Mouse (Mus musculus) cerebellum, postnatal 36 days (tissue): ENCODE results near the gene Fam241a.

Experiments used
- DNase-seq, 2 experiments: peaks; one replicate each; pipeline ENCODE4 v3.0.0; 2021 to 2022; ENCODE audit warnings: mixed read lengths in 2 of 2

The Fam241a gene

GRCm38 (mm10) chr3:127875059-127875458 lies 21.1 kb downstream of the Fam241a start:
- no peak for DNase-seq

- DNase-seq, result no peak
Measured at GRCm38 (mm10) chr3:127874254-127874883, 21.8 kb downstream of the Fam241a start.

GRCm38 (mm10) chr3:127871575-127871974 lies 24.5 kb downstream of the Fam241a start:
- no peak for DNase-seq

- DNase-seq, result no peak
Measured at GRCm38 (mm10) chr3:127868880-127869279, 27.2 kb downstream of the Fam241a start.

- no peak for DNase-seq
Measured at GRCm38 (mm10) chr3:127868046-127868758, 27.9 kb downstream of the Fam241a start.

- DNase-seq, result no peak
Measured at GRCm38 (mm10) chr3:127864242-127864641, 31.9 kb downstream of the Fam241a start.

GRCm38 (mm10) chr3:127863571-127863970 lies 32.6 kb downstream of the Fam241a start:
- DNase-seq, result no peak

- DNase-seq, result no peak
Measured at GRCm38 (mm10) chr3:127862479-127862878, 33.6 kb downstream of the Fam241a start.

- no peak for DNase-seq
Measured at GRCm38 (mm10) chr3:127861340-127861739, 34.8 kb downstream of the Fam241a start.

- peak; percentile 64 to 74 for DNase-seq
Measured at GRCm38 (mm10) chr3:127853431-127854206, 42.5 kb downstream of the Fam241a start.

GRCm38 (mm10) chr3:127852722-127853121 lies 43.4 kb downstream of the Fam241a start:
- DNase-seq, result no peak

- DNase-seq, result no peak
Measured at GRCm38 (mm10) chr3:127850776-127851646, 45.1 kb downstream of the Fam241a start.

GRCm38 (mm10) chr3:127849922-127850321 lies 46.2 kb downstream of the Fam241a start:
- no peak for DNase-seq

- no peak for DNase-seq
Measured at GRCm38 (mm10) chr3:127848088-127848808, 47.9 kb downstream of the Fam241a start.

- DNase-seq, result no peak
Measured at GRCm38 (mm10) chr3:127843941-127844327, 52.2 kb downstream of the Fam241a start.

- DNase-seq, result no peak
Measured at GRCm38 (mm10) chr3:127843324-127843940, 52.7 kb downstream of the Fam241a start.

GRCm38 (mm10) chr3:127841926-127842325 lies 54.2 kb downstream of the Fam241a start:
- no peak for DNase-seq

GRCm38 (mm10) chr3:127837972-127838644 lies 58.0 kb downstream of the Fam241a start:
- DNase-seq, result no peak

GRCm38 (mm10) chr3:127837154-127837865 lies 58.8 kb downstream of the Fam241a start, which contains the start of gene Ap1ar:
TSS of gene Ap1ar (minus strand) at chr3:127837523.
- DNase-seq, result peak; percentile 96 to 97

- no peak for DNase-seq
Measured at GRCm38 (mm10) chr3:127836798-127837153, 59.3 kb downstream of the Fam241a start.
